Mouse (Mus musculus) thymus, adult 2 months (tissue): ENCODE results near the gene Sema4a. TPM values are rescaled to one million over a fixed set of nuclear protein-coding genes. Genes with fewer than 3 reads are reported as not detected.

ENCODE experiments used
- DNase-seq: peaks from one replicate; pipeline ENCODE4 v3.0.0; 2021
- H3K27ac ChIP-seq: fragments of 200-500 bp; 2 replicates; pipeline ENCODE4 v1.5.1; 2012; ENCODE audit warnings: low read length, control low read depth; ENCODE audit not compliant: control insufficient read depth, insufficient read depth
- H3K27me3 ChIP-seq: fragments of 200-500 bp; 2 replicates; pipeline ENCODE4 v1.6.1; 2012; ENCODE audit warnings: mild to moderate bottlenecking, low read length, moderate library complexity, mixed read lengths; ENCODE audit not compliant: control insufficient read depth, insufficient read depth
- H3K36me3 ChIP-seq: fragments of 200-500 bp; 2 replicates; pipeline ENCODE4 v1.6.1; 2012; ENCODE audit warnings: mild to moderate bottlenecking, low read length, moderate library complexity; ENCODE audit not compliant: control insufficient read depth, insufficient read depth
- H3K4me1 ChIP-seq: fragments of 200-500 bp; replicated peaks from 2 replicates; pipeline ENCODE4 v1.6.1; 2012; ENCODE audit warnings: low read length; ENCODE audit not compliant: control insufficient read depth, insufficient read depth
- H3K4me3 ChIP-seq: fragments of 200-500 bp; 2 replicates; pipeline ENCODE4 v1.5.1; 2012; ENCODE audit warnings: mild to moderate bottlenecking, low read length, control low read depth, moderate library complexity; ENCODE audit not compliant: control insufficient read depth, insufficient read depth
- CTCF ChIP-seq: fragments of 200-500 bp; IDR thresholded peaks from 2 replicates; pipeline ENCODE4 v1.5.1; 2012; ENCODE audit warnings: mild to moderate bottlenecking, control low read depth, low read length, moderate library complexity, borderline replicate concordance; ENCODE audit not compliant: control insufficient read depth, poor library complexity, insufficient read depth; ENCODE audit errors: extremely low read depth
- POLR2A ChIP-seq: fragments of 200-500 bp; IDR thresholded peaks from 2 replicates; pipeline ENCODE4 v1.6.1; 2012; ENCODE audit warnings: mild to moderate bottlenecking, low read length, control low read depth, moderate library complexity; ENCODE audit not compliant: control insufficient read depth, poor library complexity, insufficient read depth; ENCODE audit errors: extremely low read depth
- WGBS: fragments of 180-500 bp; shearing (Covaris S2); methylation state at CpG from one replicate; pipeline ENCODE4 v1.1.7; 2018; 5-methylcytosine and 5-hydroxymethylcytosine counted together
- polyA plus RNA-seq: library from polyadenylated mRNA; depleted of rRNA; stranded (reverse); fragments of >200 nt; gene quantifications from 2 replicates; pipeline ENCODE4 v1.2.3, GENCODE M21; 2012

Gene Sema4a
- polyA plus RNA-seq, 1 experiment = 109 TPM

- DNase-seq = no peak
- TF ChIP-seq POLR2A (no peak), CTCF (no peak)
- no peaks in the 10 kb centered on the region for H3K27me3 ChIP-seq
- H3K4me3 ChIP-seq = no peak overlapping the region
- H3K4me1 ChIP-seq = peaks cover 20% of the 10 kb centered on the region
- 87% methylated on average over 7 of the region's 7 CpGs for WGBS
- H3K27ac ChIP-seq = no peak overlapping the region
- H3K36me3 ChIP-seq = no peaks in the 10 kb centered on the region
These were observed 18.1 kb downstream of the Sema4a start for GRCm38 (mm10) chr3:88442888-88443287.

- Histone ChIP-seq H3K4me1 (peaks cover 20% of the 10 kb centered on the region), H3K4me3 (no peak overlapping the region)
These were observed 18.5 kb downstream of the Sema4a start for GRCm38 (mm10) chr3:88442488-88442887.

GRCm38 (mm10) chr3:88440500-88441381 lies 20.2 kb downstream of the Sema4a start:
- DNase-seq = peak; percentile 60
- Histone ChIP-seq H3K27me3 (no peaks in the 10 kb centered on the region), H3K36me3 (no peaks in the 10 kb centered on the region), H3K4me1 (peaks cover 11% of the 10 kb centered on the region), H3K27ac (no peak overlapping the region), H3K4me3 (no peak overlapping the region)
- 42% methylated on average over 27 of the region's 27 CpGs for WGBS
- TF ChIP-seq POLR2A (no peak), CTCF (peak; percentile 57; the same call in 1 of the 2 replicates)

More at GRCm38 (mm10) chr3:88442488-88442887, 18.5 kb downstream of the Sema4a start:
- no peak overlapping the region for H3K27ac ChIP-seq
- no peak for TF ChIP-seq POLR2A
- TF ChIP-seq CTCF = no peak
- no peaks in the 10 kb centered on the region for H3K27me3 ChIP-seq
- no peaks in the 10 kb centered on the region for H3K36me3 ChIP-seq
- DNase-seq = no peak
- 97% methylated on average over 12 of the region's 12 CpGs for WGBS

GRCm38 (mm10) chr3:88439582-88439981 lies 21.4 kb downstream of the Sema4a start:
- H3K36me3 ChIP-seq = no peaks in the 10 kb centered on the region
- no peak overlapping the region for H3K27ac ChIP-seq
- WGBS = 86% methylated on average over 4 of the region's 4 CpGs
- no peaks in the 10 kb centered on the region for H3K27me3 ChIP-seq
- no peak for DNase-seq
- peaks cover 6% of the 10 kb centered on the region for H3K4me1 ChIP-seq
- TF ChIP-seq CTCF (no peak), POLR2A (no peak)
- H3K4me3 ChIP-seq = no peak overlapping the region

GRCm38 (mm10) chr3:88437454-88437853 lies 23.5 kb downstream of the Sema4a start:
- no peak overlapping the region for H3K27ac ChIP-seq
- no peaks in the 10 kb centered on the region for H3K36me3 ChIP-seq
- H3K27me3 ChIP-seq = no peaks in the 10 kb centered on the region
- no peak for DNase-seq
- TF ChIP-seq CTCF (no peak), POLR2A (no peak)
- H3K4me3 ChIP-seq = no peak overlapping the region
- WGBS = 95% methylated on average over 10 of the region's 10 CpGs
- peaks cover 6% of the 10 kb centered on the region for H3K4me1 ChIP-seq

GRCm38 (mm10) chr3:88436395-88437201 lies 24.4 kb downstream of the Sema4a start:
- Histone ChIP-seq H3K27me3 (no peaks in the 10 kb centered on the region), H3K36me3 (no peaks in the 10 kb centered on the region), H3K27ac (no peak overlapping the region), H3K4me1 (peaks cover 6% of the 10 kb centered on the region), H3K4me3 (no peak overlapping the region)
- TF ChIP-seq CTCF (0 out of 2 replicates have a peak, but pooled peaks have one; percentile 8), POLR2A (no peak)
- DNase-seq = no peak
- WGBS = 77% methylated on average over 29 of the region's 29 CpGs
